Mouse (Mus musculus): Measurements from ENCODE around the gene Pkmyt1.
A peak's percentile ranks its signal among the peaks of the same experiment; 100 is the strongest.

The Pkmyt1 gene

GRCm38 (mm10) chr17:23722376-23723125, 3.6 kb upstream of the Pkmyt1 start, which contains the start of gene 1520401A03Rik:
1520401A03Rik (minus strand) TSS chr17:23722783.
- DNase-seq (ENCODE audit: low read depth) = no peak

DNA sequence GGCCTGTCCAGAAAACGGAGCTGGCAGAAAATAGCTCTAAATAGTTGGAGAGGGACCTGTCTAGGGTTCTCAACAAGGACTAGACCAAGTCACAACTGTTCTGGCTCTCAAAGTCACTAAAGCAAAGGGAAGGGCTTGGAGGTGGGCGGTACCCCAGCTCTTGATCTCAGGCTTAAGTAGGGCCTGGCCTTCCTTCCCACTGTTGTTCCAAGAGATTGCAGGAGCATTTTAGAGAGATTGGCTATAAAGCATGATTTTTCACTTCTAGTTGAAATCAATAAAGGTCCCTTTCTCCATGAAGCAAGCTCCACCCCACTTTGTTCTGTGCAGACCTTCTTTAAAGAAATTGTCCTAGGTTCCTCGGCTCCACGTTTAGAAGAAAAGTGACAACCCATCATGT, 659 bp upstream of the Pkmyt1 start:
- DNase-seq (ENCODE audit: low read depth) = no peak

DNA sequence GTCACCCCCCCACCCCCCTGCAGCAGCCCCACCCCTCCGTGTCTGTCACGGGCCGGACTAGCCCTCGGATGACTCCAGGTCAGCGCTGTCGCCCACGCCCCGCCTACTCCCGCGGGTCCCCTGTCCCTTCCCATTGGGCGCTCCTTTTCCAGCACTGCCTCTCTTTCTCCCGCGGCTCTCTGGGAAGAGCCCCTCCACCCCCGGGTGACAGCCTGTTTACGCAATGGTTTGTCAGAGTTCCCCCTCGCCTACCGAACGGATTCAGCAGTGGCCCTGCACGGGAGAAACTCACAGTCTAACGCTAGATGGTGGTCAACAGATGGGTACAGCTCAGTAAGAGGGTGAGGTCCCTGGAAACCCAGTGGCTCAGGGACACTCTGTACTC, 614 bp downstream of the Pkmyt1 start:
- DNase-seq (ENCODE audit: low read depth) = no peak

DNA sequence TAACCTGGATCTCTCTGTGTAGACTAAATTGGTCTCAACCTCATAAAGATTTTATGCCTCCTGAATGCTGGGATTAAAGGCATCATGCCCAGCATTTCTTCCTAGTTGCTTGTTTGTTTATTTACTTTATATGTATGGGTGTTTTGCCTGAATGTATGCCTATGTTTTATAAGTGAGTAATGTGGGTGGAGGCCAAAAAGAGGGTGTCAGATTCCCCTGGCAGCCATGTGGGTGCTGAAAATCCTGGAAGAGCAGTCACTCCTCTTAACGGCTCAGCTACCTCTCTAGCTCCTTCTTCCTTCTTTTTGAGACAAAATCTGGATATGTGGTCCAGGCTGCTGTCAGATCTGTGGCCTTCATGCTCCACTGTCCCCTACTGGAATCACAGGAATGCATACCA, 4.3 kb downstream of the Pkmyt1 start:
- no peak for DNase-seq (ENCODE audit: low read depth)

DNA sequence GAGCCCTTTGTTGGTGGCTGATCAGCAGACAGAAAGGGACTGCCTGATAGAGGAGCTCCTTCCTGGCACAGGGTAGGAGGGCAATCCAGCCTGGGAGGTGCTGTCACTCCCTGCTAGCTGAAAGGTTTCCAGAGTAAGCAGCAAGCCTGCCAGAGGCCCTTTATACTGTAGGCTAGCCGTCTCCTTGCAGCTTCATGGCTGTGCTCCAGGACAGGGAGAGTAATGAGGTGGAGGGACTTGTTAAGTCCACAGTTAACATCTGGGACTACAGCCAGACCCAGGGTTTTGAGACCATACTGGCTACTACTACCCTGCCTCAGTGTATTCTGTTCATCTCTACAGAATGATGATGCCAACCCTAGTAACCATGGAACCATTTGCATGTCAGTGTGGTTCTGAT, 8.2 kb downstream of the Pkmyt1 start:
- DNase-seq (ENCODE audit: low read depth) = no peak

DNA sequence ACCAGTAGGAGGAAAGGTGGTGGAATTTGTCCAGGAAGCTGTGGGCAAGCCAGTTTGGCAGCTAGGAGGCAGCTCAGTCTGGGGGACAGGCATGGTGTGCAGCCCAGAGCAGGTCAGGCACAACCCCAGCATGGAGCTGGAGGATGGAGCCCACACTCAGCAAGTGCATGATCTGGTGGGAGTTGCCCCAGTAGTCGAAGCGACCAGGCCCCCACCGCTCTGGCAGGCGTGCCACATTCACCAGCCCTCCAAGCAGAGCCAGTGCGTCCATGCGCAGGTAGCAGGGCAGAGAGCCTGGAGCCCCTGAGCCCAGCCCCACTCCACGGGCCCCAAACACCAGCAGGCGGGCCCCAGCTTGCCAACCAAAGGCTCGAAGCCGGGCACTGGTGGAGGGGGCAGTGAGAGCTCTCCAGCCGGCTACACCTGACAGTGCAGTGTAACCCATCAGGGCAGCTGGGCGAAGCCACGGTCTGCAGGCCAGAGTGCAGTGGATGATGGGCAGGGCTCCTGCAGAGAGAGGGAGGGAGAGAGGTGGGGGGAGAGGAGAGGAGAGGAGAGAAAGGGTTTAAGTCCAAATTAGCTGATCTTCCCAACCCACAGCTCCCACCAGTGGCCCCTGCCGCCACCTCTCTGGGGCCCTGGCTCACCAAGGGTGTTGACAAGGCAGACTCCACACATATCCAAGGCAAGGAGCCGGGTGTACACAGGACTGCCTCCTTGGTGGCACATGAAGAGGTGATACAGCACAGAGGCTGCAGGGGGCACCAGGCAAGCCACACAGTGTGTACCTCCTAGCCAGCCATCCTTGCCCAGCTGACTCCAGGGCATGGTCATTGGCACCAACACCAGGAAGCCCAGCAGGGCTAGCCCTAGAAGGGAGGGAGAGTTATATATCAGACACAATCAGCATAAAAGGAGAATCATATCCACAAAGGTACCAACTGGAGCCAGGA, 11.6 kb downstream of the Pkmyt1 start:
- DNase-seq (ENCODE audit: low read depth) = peak; percentile 34

GRCm38 (mm10) chr17:23738836-23739201, 12.7 kb downstream of the Pkmyt1 start:
- DNase-seq (ENCODE audit: low read depth) = no peak

DNA sequence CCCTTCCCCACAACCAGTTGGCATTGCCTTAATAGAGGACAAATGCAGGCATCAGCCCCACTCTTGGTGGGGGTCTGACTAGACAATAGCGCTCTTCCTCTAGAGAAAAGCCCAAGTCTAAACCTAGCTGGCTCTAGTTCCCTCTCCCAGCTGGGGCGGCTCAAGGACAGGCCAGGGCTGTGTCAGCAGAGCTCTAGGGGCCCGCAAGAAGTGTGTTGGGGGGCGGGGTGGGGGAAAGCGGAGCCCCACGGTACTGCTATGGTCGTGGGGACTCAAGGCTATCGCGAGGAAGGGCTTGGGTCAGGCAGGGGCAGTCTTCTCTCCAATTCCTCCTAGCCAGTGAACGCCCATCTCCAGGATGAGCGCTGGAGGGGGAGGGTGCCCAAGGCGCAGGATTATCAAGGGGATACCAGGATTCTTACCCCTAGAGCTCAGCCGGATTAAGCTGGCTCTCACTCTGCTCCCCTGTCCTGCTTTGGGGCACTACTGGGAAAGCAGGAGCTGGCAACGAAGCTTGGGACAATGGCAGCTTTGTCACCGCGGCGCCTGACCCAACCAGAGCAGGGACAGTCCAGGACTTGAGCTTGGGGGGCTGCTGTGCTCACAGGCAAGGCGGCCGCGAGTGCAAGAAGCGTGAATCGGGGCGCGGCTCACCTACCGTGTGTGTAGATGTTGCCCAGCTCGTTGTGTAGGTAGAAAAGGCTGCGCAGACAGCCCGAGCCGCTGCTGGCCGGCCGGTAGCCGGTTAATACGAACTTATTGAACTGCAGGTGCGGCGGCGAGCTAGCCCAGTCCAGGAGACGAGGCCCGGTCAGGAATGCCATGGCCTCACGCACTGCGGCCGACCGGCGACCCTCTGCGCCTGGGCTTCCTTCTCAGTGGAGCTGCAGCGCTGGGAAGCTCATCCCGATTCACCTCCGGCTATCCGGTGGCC, 13.3 kb downstream of the Pkmyt1 start:
- DNase-seq (ENCODE audit: low read depth) = peak; percentile 42

GRCm38 (mm10) chr17:23740136-23740584, 14.0 kb downstream of the Pkmyt1 start:
- peak; percentile 94 for DNase-seq (ENCODE audit: low read depth)

DNA sequence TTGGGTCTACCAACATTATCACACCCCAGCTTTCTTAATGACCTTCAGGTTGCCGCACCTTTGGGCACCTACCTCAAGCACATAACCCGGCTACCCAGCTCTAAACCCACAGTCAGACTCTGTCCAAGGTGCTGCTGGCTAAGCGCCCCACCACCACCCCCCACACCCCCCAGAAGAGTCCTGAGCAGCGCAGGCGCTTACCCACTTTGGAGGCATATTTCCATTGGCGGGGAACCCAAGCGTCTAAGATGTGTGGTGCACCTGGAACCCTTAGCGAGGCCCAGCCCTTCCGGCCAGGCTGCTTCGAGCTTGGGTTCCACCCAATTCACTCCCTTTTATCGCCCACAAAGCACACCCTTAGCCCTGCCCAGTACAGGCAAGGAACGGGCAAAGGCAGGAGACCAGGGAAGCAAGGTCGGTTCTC, 14.5 kb downstream of the Pkmyt1 start, which contains the start of gene Paqr4:
TSS of gene Paqr4 (minus strand) at position 270 of the 424 bp plus-strand sequence.
- no peak for DNase-seq (ENCODE audit: low read depth)

DNA sequence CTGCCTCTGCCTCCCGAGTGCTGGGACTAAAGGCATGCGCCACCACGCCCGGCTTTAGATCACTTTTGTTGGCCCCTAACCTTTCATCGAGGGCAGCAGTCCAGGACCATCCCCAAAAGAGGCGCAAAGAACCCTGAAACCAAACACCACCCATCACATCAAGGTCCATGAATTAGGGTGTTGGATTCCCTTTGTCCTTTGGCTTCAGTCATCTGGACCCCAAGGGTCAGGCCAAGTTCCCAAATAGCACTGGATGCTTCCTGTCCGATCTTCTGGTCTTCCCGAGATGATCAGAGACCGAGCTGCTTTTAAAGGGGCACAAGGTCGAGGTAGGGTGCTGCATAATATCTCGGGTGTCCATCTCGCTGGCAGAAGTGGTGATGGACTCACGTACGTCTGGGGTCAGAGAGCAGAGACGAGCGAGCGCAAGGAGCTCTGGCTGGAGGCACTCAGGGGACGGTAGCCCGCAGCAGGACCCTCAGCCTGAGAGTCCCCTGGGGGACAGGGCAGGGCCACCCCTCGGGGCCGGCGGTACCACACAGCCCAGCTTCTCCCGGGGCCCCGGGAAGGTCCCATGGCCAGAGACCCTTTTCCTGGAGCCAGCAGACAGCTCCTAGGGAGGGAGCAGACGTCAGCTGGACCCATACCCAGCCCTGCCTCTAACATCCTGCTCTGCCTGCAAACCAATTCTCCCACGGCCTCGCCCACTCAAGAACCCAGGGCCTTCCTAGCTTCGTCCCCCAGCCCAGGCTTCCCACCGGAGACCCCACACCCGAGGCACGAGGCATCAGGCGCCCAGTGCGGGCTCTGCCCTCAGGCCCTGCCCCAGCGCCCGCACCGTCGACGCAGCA, 15.4 kb downstream of the Pkmyt1 start:
- DNase-seq (ENCODE audit: low read depth) = no peak

DNA sequence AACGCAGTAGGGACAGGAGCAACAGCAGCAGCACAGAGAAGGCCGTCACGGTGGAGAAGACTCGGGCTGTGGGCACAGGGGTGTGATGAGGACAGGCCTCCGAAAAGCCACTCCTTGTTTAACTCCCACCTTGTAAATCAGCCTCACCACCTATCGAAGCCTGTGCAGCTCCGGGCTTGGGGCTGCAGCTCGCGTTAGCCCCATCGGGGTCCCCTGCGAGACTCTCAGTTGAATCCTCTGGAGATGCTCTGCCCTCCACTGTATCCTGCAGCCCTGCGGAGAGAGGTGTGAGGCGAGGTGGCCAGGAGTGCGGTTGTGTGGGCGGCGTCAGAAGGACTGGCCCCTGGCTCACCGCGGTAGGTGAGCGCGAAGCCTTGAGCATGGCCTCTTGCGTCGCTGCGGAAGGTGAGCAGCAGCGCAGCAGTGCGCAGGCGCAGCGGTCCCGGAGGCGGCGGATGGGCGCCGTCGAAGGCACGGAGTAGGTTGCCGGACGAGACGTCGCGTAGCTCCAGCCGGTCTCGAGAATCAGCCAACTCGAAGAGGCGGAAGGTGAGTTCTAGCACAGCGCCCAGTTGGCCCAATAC, 16.2 kb downstream of the Pkmyt1 start:
- peak; percentile 86 for DNase-seq (ENCODE audit: low read depth)

- no peak for DNase-seq (ENCODE audit: low read depth)
Observed at GRCm38 (mm10) chr17:23742941-23743340, 16.8 kb downstream of the Pkmyt1 start.

DNA sequence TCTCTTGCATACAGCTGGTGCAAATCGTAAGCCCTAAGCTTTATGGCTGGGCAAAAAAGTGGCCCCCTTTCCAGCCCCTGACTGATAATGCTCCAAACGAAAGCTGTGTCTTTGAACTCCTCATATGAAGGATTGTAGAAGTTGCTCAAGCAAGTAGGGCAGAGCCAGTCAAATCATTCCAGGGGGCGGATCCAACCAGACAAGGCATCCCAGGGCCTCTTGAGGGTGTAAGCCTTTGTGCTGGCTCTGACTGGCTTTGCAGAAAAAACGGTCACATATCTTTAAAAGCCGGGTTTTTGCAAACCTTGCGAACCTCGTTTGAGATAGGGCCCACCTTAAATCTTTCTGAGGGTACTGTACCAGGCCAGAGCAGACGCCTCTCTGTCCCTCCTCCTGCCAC, 17.9 kb downstream of the Pkmyt1 start:
- DNase-seq (ENCODE audit: low read depth) = peak; percentile 32

DNA sequence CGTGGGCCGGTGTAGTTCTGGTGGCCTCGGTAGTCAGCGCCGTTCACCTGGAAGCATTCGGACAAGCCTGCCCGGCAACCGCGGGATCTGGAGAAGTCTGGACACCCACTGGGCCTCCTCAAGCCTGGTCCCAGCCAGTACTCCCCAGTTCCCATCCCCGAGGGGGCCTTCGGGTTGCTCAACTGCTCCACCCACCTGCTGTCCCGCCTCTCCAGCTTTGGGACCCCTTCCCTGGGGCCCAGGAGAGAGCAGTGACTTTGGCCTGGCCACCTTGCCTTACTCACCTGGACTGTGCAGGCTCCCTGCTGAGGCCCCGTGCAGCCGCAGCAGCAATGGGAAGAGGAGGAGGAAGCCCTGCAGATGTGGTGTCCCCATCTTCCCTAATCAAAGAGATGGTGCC, 18.5 kb downstream of the Pkmyt1 start:
- peak; percentile 21 for DNase-seq (ENCODE audit: low read depth)

GRCm38 (mm10) chr17:23745301-23746251, 19.4 kb downstream of the Pkmyt1 start, which contains the start of gene Kremen2:
Kremen2 (minus strand) TSS chr17:23745833.
- peak; percentile 58 for DNase-seq (ENCODE audit: low read depth)

DNA sequence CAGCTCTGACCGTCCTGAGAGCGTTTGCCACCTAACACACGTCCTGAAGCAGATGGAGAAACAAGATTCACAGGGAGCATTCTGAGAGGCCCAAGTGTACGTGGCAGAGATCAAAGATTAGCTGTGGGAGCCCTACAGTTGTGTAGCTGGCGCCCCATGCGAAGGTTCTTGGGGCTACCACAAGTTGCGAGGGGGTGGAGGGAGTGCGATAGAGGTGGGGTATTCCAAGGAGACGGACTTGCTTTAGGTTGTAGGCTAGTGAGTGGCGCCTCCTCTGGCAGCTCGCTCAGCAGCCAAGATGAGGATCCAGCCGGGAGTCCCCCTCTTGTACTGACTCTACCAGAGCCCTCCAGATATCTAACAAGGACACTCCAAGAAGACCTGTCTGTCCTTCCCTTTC, 20.2 kb downstream of the Pkmyt1 start:
- DNase-seq (ENCODE audit: low read depth) = peak; percentile 64

GRCm38 (mm10) chr17:23746767-23747166, 20.6 kb downstream of the Pkmyt1 start:
- no peak for DNase-seq (ENCODE audit: low read depth)

- DNase-seq (ENCODE audit: low read depth) = no peak
Observed at GRCm38 (mm10) chr17:23747471-23747870, 21.3 kb downstream of the Pkmyt1 start.

Data from induced T-regulatory cell, adult 2 months (primary cell).